Mouse (Mus musculus) kidney, embryonic 16.5 days (tissue): Measurements from ENCODE around the gene 6430550D23Rik. TPM values are rescaled to one million over a fixed set of nuclear protein-coding genes. Genes with fewer than 3 reads are reported as not detected.
A peak's percentile ranks its signal among the peaks of the same experiment; 100 is the strongest.

ENCODE experiments used
- ATAC-seq: fragments of 200-750 bp; cut with Nextera tagmentation; 2 replicates; pipeline ENCODE4 v1.8.0; 2017; ENCODE audit warnings: moderate TSS enrichment; ENCODE audit not compliant: low FRiP score, low TSS enrichment
- H3K27ac ChIP-seq: fragments of 300-500 bp; sonication (generic); 2 replicates; pipeline ENCODE4 v1.5.1; 2014; ENCODE audit warnings: low read length
- H3K27me3 ChIP-seq: fragments of 300-500 bp; sonication (generic); 2 replicates; pipeline ENCODE4 v1.6.1; 2014; ENCODE audit warnings: low read length, control low read depth, mixed read lengths; ENCODE audit not compliant: insufficient read depth
- H3K36me3 ChIP-seq: fragments of 300-500 bp; sonication (generic); 2 replicates; pipeline ENCODE4 v1.6.1; 2014; ENCODE audit warnings: low read length, control low read depth, mixed read lengths; ENCODE audit not compliant: insufficient read depth
- H3K4me1 ChIP-seq: fragments of 300-500 bp; sonication (generic); 2 replicates; pipeline ENCODE4 v1.6.1; 2014; ENCODE audit warnings: low read length, control low read depth, mixed read lengths; ENCODE audit not compliant: insufficient read depth
- H3K4me2 ChIP-seq: fragments of 300-500 bp; sonication (generic); replicated peaks from 2 replicates; pipeline ENCODE4 v1.6.1; 2014; ENCODE audit warnings: low read depth, low read length
- H3K4me3 ChIP-seq: fragments of 300-500 bp; sonication (generic); 2 replicates; pipeline ENCODE4 v1.5.1; 2014; ENCODE audit warnings: mild to moderate bottlenecking, low read length
- H3K9ac ChIP-seq: fragments of 300-500 bp; sonication (generic); replicated peaks from 2 replicates; pipeline ENCODE4 v1.6.1; 2014; ENCODE audit warnings: low read length
- H3K9me3 ChIP-seq: fragments of 300-500 bp; sonication (generic); 2 replicates; pipeline ENCODE4 v1.6.1; 2016; ENCODE audit warnings: low read length, control low read depth
- WGBS: fragments of 180-500 bp; shearing (Covaris S2); extraction: QIAGEN DNeasy Blood & Tissue Kit; methylation state at CpG from one replicate; pipeline ENCODE4 v1.1.7; 2014; 5-methylcytosine and 5-hydroxymethylcytosine counted together
- polyA plus RNA-seq: library from polyadenylated mRNA; unstranded; fragments of >200 nt; fragmentation: Nextera tagmentation; extraction: Ambion mirVana; gene quantifications from 2 replicates; pipeline ENCODE4 v1.2.1, GENCODE M21; 2015

Gene 6430550D23Rik
- polyA plus RNA-seq, 1 experiment from 2014 or later, result 2.2 TPM

GRCm38 (mm10) chr2:155959981-155960380, 47.8 kb downstream of the 6430550D23Rik start:
- H3K9ac ChIP-seq, result no peak overlapping the region
- no peak for ATAC-seq
- WGBS, result 87% methylated on average over 5 of the region's 5 CpGs
- H3K9me3 ChIP-seq, result no peaks in the 10 kb centered on the region
- H3K4me1 ChIP-seq, result peaks cover 6% of the 10 kb centered on the region; the same call in 1 of the 2 replicates
- H3K4me3 ChIP-seq, result no peak overlapping the region
- H3K27ac ChIP-seq, result no peak overlapping the region
- peaks cover 29% of the 10 kb centered on the region for H3K36me3 ChIP-seq
- H3K4me2 ChIP-seq, result no peak overlapping the region
- H3K27me3 ChIP-seq, result no peaks in the 10 kb centered on the region

GRCm38 (mm10) chr2:155956134-155957059, 51.4 kb downstream of the 6430550D23Rik start, which contains the start of gene Cep250:
Gene Cep250, plus strand, starts transcription at chr2:155956458.
- peak within 1 kb of the TSS; percentile 87 for H3K27ac ChIP-seq
- H3K9ac ChIP-seq, result peak within 1 kb of the TSS; percentile 87
- ATAC-seq, result peak; percentile 98
- peaks cover 6% of the 10 kb centered on the region; the same call in 1 of the 2 replicates for H3K4me1 ChIP-seq
- under 1% methylated on average over 54 of the region's 59 CpGs for WGBS
- H3K27me3 ChIP-seq, result no peaks in the 10 kb centered on the region
- H3K4me2 ChIP-seq, result peak within 1 kb of the TSS; percentile 55
- peak within 1 kb of the TSS; percentile 81 for H3K4me3 ChIP-seq
- no peaks in the 10 kb centered on the region; the same call in 1 of the 2 replicates for H3K36me3 ChIP-seq
- no peaks in the 10 kb centered on the region for H3K9me3 ChIP-seq

GRCm38 (mm10) chr2:155952006-155952405, 55.8 kb downstream of the 6430550D23Rik start:
- H3K4me2 ChIP-seq, result no peak overlapping the region
- H3K4me3 ChIP-seq, result no peak overlapping the region
- ATAC-seq, result no peak
- H3K4me1 ChIP-seq, result peaks cover 2% of the 10 kb centered on the region; the same call in 1 of the 2 replicates
- H3K27me3 ChIP-seq, result 0 out of 2 replicates have a peak, but pooled peaks cover 2% of the 10 kb centered on the region
- no peaks in the 10 kb centered on the region for H3K9me3 ChIP-seq
- no peak overlapping the region for H3K9ac ChIP-seq
- no peaks in the 10 kb centered on the region for H3K36me3 ChIP-seq
- H3K27ac ChIP-seq, result no peak overlapping the region

- H3K4me1 ChIP-seq, result peaks cover 8% of the 10 kb centered on the region; the same call in 1 of the 2 replicates
- H3K4me3 ChIP-seq, result no peak overlapping the region
- no peaks in the 10 kb centered on the region for H3K9me3 ChIP-seq
- H3K27me3 ChIP-seq, result 0 out of 2 replicates have a peak, but pooled peaks cover 2% of the 10 kb centered on the region
- no peaks in the 10 kb centered on the region for H3K36me3 ChIP-seq
- WGBS, result 10% methylated on average over 6 of the region's 6 CpGs
- H3K9ac ChIP-seq, result peak overlapping the region; percentile 31; the same call in 1 of the 2 replicates
- ATAC-seq, result no peak
- no peak overlapping the region for H3K27ac ChIP-seq
- no peak overlapping the region for H3K4me2 ChIP-seq
Measured at GRCm38 (mm10) chr2:155949362-155949761, 58.4 kb downstream of the 6430550D23Rik start.

- Histone ChIP-seq H3K9ac (no peak overlapping the region), H3K4me3 (no peak overlapping the region), H3K9me3 (no peaks in the 10 kb centered on the region), H3K36me3 (no peaks in the 10 kb centered on the region), H3K4me2 (no peak overlapping the region), H3K27me3 (0 out of 2 replicates have a peak, but pooled peaks cover 2% of the 10 kb centered on the region), H3K4me1 (peaks cover 17% of the 10 kb centered on the region), H3K27ac (no peak overlapping the region)
- ATAC-seq, result no peak
- 55% methylated on average over 5 of the region's 5 CpGs for WGBS
Measured at GRCm38 (mm10) chr2:155947390-155948002, 60.3 kb downstream of the 6430550D23Rik start.

- Histone ChIP-seq H3K4me2 (no peak overlapping the region), H3K36me3 (no peaks in the 10 kb centered on the region), H3K27ac (no peak overlapping the region), H3K4me3 (no peak overlapping the region), H3K4me1 (peaks cover 17% of the 10 kb centered on the region), H3K9me3 (no peaks in the 10 kb centered on the region), H3K9ac (no peak overlapping the region), H3K27me3 (0 out of 2 replicates have a peak, but pooled peaks cover 2% of the 10 kb centered on the region)
- 30% methylated on average over 4 of the region's 4 CpGs for WGBS
- no peak for ATAC-seq
Measured at GRCm38 (mm10) chr2:155946499-155946898, 61.3 kb downstream of the 6430550D23Rik start.

GRCm38 (mm10) chr2:155946069-155946468, 61.7 kb downstream of the 6430550D23Rik start:
- no peaks in the 10 kb centered on the region for H3K9me3 ChIP-seq
- no peak overlapping the region for H3K9ac ChIP-seq
- no peak overlapping the region for H3K4me3 ChIP-seq
- ATAC-seq, result no peak
- H3K27me3 ChIP-seq, result 0 out of 2 replicates have a peak, but pooled peaks cover 2% of the 10 kb centered on the region
- no peak overlapping the region for H3K4me2 ChIP-seq
- H3K4me1 ChIP-seq, result peaks cover 17% of the 10 kb centered on the region
- 2% methylated on average over 7 of the region's 7 CpGs for WGBS
- H3K27ac ChIP-seq, result no peak overlapping the region
- H3K36me3 ChIP-seq, result no peaks in the 10 kb centered on the region

- Histone ChIP-seq H3K27me3 (0 out of 2 replicates have a peak, but pooled peaks cover 2% of the 10 kb centered on the region), H3K9me3 (no peaks in the 10 kb centered on the region), H3K4me2 (no peak overlapping the region), H3K27ac (no peak overlapping the region), H3K4me3 (no peak overlapping the region), H3K9ac (no peak overlapping the region), H3K4me1 (peaks cover 17% of the 10 kb centered on the region), H3K36me3 (no peaks in the 10 kb centered on the region)
- 42% methylated on average over 5 of the region's 5 CpGs for WGBS
- no peak for ATAC-seq
Measured at GRCm38 (mm10) chr2:155945580-155945979, 62.2 kb downstream of the 6430550D23Rik start.

- H3K4me2 ChIP-seq, result peak within 1 kb of the TSS; percentile 14; the same call in 1 of the 2 replicates
- 0 out of 2 replicates have a peak, but pooled peaks cover 2% of the 10 kb centered on the region for H3K27me3 ChIP-seq
- ATAC-seq, result no peak
- 45% methylated on average over 13 of the region's 13 CpGs for WGBS
- peaks cover 17% of the 10 kb centered on the region for H3K4me1 ChIP-seq
- no peak within 1 kb of the TSS for H3K4me3 ChIP-seq
- 0 out of 2 replicates have a peak within 1 kb of the TSS, but pooled peaks have one; percentile 22 for H3K9ac ChIP-seq
- no peaks in the 10 kb centered on the region for H3K36me3 ChIP-seq
- no peak within 1 kb of the TSS for H3K27ac ChIP-seq
- H3K9me3 ChIP-seq, result no peaks in the 10 kb centered on the region
Measured at GRCm38 (mm10) chr2:155945124-155945523, 62.7 kb downstream of the 6430550D23Rik start, which contains the start of gene Gdf5. Gene Gdf5, minus strand, starts transcription at chr2:155945367.
